Mouse (Mus musculus) kidney, adult 9 months (tissue): ENCODE data around the gene Pglyrp2.

Experiments
- DNase-seq: peaks from one replicate; pipeline ENCODE4 v3.0.0; 2022

Gene Pglyrp2

DNA sequence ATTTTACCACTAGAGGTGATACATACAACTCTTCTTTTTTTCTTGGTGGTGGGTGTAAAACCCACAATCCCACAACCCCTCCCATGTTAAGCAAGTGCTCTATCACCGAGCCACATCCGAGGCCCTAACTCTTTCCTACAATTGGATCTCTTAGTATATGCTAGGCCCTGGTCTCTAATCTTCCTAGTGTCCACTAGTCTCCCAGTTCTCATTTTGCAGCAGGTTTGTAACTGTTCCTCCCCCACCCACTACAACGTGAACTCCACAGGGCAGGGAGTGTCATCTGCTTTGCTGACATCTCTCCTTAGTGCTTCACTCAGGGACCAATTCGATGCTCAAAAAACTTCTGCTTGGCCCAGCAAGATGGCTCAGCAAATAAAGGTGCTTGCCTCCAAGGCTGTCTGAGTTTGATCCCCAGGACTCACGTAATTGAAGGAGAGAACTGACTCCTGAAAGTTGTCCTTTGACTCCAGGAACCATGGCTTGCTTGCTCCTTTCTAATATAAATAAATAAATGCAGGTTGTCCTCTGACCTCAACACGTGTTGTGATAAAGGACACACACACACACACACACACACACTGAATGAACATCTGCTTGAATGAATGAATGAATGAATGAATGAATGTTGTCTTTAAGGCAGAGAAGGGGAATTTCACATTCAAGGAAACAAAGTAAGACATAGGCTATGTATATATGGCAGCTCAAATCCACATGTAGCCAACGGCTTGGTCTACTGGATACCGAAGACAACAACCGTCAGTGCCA lies 21.8 kb downstream of the Pglyrp2 start:
- DNase-seq, result no peak

DNA sequence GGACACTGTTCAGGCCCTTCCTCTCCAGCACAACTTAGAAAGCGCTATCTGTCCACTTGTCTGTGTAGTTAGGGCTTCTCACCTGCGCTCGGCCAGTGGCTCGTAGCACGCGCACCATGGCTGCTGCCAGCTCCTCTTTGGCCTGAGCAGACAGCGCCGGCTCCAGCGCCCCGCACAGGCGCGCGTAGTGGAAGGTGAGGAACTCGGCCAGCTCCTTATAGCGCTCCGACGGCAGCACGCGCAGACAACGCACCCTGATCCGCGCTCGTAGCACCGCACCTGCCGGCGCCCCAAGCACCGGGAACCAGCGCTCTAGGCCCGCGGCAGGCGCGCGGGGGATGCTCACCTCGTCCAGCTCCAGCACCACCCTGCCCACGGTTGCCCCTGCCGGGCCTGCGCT lies 27.7 kb downstream of the Pglyrp2 start:
- DNase-seq, result no peak

DNA sequence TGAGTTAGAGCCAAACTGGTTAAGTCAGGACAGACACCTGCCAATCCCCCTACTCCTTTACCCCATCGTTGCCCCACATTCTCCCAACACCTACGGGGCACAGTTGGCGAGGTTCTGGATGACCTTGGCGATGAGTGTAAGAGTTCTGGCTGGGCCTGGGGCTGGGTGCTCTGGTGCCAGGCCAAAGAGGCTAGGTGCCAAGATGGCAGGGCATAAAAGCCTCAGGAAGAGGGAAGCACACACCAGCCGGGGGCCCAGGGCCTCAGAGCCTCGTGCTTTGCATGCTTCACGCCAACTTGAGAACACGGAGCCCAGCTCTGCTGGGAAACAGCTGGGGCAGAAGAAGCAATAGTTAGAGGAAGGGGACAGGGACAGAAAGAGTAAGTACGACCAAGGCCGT lies 30.0 kb downstream of the Pglyrp2 start:
- no peak for DNase-seq

DNA sequence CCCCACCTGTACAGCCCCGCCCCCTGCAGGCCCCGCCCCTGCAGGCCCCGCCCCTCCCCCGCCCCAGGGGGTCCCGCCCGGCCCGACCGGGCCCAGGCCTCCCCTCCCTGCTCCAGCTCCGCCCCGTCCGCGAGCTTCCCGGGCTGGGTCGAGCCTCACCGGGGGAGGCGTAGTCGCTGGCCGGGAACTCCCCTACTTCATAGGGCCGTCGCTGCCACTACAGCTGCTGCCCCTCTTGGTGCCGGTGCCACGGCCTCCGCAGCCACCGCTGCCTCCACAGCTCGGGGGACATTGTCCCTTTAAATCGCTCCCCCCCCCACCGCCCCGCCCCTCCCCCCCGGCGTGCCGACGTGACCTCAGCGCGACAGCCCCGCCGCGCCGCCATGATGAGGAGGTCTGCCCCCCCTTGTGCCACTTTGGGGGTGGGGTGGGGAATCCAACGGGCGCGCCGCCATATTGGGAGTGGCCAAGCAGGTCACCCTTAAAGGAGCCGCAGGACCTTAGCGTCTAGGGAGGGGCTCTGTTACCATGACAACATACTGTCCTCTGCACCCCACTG lies 34.8 kb downstream of the Pglyrp2 start, which contains the start of gene Wiz:
Gene Wiz, minus strand, starts transcription at position 339 of the 559 bp plus-strand sequence.
- peak; percentile 97 for DNase-seq

DNA sequence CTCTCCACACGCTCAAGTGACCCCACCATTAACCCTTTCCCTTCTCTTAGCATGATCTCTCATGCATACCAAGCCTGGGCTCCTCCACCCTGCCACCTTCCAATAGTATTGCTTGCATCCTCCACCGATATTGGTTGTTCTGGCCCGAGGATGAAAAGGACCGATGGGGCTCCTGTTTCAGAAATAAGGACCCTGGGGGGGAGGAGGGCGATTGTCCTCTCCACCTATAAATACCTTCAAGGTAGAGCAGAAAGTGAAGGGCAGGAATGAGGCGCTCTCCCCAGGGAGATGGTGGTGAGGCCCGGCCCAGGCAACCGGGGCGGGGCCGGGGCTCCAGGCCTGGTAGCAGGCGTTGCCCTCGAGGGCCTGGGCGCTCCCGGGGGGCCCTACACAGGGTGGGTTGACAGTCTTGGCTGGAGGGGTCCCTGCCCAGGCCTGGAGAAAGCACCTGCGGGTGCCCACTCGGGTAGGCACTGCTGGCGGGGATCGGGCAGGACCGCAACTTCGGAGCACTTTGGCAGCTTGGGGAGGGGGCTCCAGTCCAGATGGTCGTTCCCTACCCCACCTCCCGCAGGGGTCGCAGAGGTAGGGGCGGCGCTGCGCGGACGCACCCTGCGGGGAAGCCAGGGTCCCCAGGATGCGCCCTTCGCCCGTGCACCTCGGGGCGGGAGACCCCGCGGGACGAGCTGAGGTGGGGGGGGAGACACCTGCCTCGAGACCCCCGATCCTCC lies 35.4 kb downstream of the Pglyrp2 start:
- peak; percentile 40 for DNase-seq

DNA sequence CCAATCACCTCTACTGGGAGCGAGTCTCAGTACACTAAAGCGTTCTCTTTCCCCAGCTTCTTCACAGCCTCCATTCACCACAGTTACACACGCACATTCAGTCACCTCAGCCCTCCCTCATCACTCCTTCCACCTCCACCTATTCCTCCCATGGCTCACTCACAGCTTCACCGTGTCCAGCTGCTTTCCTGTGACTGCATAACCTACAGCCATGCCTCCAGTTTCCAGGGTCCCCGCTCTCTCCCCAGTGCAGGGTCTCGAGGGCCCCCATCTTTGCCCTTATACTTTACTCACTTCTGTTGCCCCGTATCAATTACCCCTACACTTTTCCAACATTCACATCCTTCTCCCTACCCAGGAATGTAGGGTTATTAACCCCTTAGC lies 36.0 kb downstream of the Pglyrp2 start:
- DNase-seq, result no peak

DNA sequence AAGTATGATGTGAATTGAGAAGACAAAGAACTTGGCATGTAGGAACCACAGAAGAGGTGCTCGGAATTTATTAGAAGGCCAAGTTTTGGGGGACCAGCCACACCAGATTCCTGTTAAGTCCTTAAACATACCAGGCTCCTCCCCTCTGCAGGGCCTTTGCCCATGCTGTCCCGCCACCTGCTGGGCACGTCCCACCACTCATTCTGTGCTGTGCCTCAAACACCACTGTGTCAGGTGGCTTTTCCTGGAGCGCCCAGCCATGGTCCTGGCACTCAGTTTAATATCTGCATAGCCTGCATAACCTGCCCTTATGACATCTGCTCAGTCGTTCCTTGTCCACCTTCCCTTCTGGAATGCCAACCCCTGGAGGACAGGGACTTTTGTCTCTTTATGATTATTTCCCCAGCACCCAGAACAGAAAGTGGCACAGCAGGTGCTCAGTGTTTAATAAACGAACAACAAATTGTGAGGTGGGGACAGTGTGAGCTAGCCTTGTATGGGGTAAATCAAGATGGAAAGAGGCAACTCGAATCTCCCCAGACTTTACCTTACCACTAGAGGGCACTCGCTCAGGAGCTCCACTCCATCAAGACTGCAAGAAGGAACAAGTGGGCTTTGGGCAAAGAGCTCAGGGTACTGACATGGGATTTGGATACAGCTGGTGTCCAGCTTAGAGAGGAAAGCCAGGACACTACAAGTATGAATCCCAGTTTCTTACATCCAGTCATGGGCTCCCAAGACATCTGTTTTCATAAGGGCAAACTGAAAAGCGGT lies 37.1 kb downstream of the Pglyrp2 start:
- peak; percentile 63 for DNase-seq

DNA sequence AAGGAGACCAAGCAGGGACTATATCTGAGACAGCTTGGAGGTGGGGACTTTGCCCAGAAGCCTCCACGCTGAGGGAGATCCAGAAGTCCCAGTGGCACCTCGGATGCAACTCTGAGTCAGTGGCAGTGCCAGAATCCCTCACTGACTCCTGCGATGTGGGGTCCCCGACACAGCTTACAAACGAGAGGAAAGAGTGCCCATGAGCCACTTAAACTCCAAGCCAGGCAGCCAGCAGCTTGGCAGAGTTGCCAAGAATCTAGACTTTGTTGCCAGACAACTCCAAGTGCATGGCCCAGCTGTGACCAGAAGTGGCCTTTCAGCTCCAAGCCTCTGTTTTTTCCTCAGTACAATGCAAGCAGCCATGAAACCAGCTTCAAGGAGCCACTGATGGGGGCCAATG lies 40.3 kb downstream of the Pglyrp2 start:
- no peak for DNase-seq

DNA sequence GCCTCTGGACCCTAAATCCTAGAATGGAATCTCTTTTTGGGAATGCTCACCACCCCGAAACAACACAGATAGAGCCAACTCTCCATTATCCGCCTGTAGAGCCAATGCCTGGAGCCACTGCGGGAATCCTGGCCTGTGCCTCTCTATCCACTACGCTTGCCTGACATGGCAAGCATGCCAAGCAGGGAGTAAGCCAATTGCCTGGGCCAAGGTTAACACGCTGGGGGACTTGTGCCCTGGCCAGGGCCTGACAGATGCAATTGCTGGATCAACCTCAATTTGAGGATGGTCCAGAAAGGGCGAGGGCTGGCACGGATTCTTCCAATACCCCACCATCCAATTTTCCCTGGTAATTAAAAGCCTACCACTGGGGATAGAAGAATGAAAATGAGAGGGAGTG lies 41.4 kb downstream of the Pglyrp2 start:
- no peak for DNase-seq

DNA sequence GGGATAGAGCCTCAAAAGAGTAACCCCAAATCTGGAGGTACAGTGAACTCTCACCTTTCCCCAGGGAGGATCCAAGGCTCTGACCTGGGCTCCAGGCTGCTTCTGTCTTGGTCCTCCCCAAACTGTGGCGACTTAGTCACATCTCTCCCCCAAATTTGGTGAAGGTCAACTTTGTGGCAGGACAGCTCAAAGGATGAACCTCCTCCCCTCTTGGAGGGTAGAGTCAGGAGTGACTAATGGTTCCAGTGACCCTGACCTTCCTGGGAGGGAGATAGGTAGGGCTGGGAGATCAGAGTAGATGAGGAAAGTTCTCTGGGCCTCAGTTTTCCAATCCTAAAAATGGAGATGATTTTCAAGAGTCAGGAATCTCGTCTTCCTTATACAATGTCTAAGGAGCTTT lies 45.2 kb downstream of the Pglyrp2 start:
- no peak for DNase-seq

DNA sequence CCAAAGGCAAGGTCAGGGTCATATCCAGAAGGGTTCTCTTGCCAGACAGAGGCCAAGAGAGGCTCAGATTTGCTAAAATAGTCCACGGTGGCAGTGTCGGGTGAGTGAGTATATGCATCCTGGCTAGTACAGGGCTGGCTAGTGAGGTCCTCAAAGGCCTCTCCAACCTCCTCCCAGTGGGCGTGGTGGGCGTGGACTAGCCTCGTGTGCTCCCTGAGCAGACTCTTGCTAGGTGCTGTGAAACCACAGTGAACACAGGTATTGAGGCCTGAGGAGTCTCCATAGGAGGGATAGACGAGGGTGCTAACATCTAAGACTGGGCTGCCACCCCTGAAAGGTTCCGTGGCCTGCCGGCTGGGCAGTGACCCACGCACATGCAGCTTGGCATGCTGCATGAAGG lies 46.8 kb downstream of the Pglyrp2 start:
- DNase-seq, result no peak

DNA sequence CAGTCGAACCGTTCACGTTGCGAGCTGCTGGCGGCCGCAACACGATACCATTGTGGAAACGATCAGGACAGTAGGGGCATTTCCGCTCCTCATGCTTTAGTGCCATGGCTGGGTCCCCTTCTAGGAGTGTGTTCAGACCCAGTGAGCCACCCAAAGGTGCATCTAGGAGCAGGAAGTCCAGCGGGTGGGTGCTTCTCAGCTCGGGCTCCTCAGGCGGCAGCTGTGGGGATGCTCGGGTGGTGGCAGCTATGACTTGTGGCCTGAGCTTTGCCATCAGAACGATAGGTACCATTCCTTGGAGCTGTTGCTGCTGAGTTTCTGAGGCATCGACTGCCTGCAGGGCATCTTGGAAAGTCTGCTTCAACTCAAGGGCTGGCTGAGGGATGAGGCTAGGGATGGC lies 47.5 kb downstream of the Pglyrp2 start:
- no peak for DNase-seq

DNA sequence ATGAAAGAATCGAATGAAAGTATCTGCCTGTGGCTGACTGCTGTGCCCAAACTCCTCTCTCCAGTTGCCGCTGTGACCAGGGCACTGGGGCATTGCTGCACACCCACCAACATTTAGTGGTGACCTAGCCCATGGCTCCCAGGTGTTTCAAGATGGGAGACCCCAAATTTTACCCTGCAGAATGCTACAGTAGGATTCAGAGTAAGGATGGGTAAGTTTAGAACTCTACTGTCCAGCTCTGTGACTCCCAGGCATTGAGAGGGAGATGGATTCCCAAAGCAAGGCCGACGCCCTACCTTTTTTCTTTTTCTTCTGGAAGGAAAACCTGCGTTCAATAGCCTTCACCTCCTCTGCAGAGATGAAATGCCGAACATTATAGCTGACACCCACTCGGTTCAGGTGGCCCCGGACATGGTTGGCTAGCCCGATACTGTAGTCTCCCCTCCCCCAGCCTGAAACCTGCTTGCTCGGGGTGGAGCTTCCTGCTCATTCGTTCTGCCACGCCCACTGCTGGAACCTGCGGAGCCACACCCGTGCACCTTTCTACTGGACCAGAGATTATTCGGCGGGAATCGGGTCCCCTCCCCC lies 54.9 kb downstream of the Pglyrp2 start:
- DNase-seq, result no peak

DNA sequence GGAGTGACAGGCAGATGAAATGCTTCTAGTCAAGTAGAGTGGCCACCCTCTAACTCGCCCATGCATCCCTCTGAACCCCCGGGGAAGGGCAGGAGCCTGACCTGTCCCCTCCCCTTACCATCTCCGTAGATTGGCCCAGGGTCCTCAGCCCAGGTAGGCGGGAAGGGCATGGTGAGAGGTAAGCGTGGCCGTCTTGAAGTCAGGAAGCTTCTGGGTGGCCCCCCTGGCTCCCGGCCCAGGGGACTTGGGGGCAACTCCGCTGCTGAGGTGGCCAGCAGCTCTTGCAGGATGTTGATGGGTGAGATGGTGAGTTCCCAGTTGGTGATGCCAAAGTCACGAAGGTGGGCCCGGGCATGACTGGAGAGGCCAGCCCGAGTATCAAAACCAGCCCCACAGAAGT lies 56.3 kb downstream of the Pglyrp2 start:
- no peak for DNase-seq

DNA sequence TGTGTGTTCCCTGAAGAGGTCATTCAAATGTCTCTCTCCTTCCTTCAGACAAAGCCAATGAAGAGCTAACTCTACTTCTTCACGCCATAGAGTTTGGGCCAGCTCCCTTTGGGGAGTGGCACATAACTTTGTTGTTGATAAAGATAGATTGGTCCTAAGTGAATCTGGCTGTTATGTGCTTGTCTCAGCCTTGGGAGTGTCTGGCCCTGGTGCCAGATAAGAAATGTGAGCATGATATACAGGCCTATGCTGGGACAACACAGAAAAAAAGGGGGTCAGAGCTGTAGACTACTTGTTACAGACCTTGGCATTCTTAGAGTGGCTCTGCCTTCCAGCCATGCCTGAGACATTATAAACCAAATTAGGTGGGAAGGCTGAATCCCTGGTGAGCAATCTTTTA lies 58.7 kb downstream of the Pglyrp2 start:
- no peak for DNase-seq

DNA sequence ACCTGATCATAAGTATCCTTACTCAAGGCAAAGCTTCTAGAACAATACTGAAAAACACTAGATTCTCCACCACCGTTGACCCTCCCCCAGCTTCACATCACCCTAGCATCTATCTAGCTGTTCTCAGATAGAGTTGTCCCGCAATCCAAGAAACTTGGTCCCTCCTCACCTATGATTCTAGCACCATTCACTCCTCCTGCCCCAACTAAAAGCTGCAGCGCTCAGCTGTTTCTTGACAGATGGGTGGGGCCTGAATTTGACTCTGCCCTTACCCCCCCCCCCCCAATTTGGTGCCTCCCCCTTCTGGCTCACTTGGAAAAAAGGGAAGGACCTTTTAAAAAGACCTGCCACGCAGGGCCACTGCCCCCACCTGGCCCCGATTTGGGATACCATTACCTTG lies 59.1 kb downstream of the Pglyrp2 start:
- no peak for DNase-seq

DNA sequence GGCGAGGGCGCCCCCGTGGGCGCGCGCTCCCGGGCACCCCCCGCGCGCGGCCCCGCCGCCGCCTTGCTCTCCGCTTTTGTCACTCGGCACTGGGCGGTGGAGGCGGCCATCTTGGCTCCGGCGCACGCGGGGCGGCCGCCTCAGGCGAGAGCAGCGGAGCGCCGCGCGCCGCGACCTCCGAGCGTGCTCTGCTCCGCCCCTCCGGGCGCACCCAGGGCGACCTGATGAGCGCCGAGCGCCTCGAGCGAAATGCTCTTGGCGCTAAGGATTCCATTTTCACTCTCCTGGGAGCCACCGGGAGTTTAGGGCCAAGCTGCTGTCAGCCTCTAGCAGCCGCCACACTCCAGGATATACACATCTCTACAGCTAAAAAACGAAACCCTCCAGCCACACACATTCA lies 59.6 kb downstream of the Pglyrp2 start:
- DNase-seq, result peak; percentile 89

DNA sequence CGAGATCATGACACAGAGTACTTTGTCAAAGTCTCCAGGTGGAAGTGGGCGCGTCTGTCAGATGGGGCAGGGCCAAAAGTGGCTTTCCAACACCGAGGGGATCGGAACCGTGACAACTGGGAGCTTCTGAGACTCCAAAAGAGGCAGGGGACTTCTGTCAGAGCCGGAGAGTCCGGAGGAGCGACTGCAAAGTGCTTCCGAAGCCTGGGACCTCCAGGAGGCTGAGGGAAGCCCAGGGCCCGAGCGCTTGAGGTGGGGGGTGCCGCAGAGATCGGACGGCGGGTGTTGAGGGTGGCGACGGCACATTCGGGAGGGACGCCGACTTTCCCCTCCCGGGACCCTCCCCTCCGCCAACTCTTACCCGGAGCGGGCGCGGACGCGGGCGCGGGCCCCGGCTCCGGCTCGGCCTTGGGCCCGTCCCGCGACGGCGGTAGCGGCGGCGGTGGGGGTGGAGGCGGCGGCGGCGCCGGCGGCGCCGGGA lies 60.1 kb downstream of the Pglyrp2 start:
- DNase-seq, result no peak

DNA sequence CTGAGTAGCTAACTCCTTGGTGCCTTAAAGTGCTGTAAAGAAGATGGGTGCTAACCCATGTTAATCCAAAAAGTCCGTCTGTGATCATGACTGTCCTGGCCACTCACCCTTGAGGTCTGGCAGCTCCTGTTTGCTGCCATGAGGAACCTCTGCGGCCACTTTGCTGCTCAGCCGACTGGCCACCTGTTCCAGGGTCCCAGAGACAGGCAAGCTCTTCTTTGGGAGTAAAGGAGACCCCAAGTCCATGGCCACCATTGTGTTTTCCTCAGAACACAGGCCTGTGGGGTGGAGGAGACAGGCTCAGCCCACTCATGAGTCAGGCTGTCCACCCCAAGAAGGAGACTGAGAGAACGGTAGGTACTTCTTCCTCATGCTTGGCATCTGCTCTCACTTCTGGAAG lies 61.3 kb downstream of the Pglyrp2 start:
- DNase-seq, result no peak
